Mouse (Mus musculus) left cerebral cortex, postnatal 36 days (tissue): ENCODE data around the gene Mknk1. TPM values are rescaled to one million over a fixed set of nuclear protein-coding genes. Genes with fewer than 3 reads are reported as not detected.

Experiments used
- total RNA-seq, 2 experiments: library from RNA; stranded (reverse); gene quantifications; 2 replicates each; pipeline ENCODE4 v1.2.3; 2021

The Mknk1 gene
- total RNA-seq, 2 experiments from 2014 or later = 32.6 to 40.7 TPM

Other genes with a start within 250 kb of the Mknk1 start
- gene Cyp4a32, start 238.2 kb upstream of the Mknk1 start, total RNA-seq = not detected
- gene Cyp4b1, start 191.5 kb upstream of the Mknk1 start, total RNA-seq = 1 to 10 TPM; 1.7 to 1.8 TPM
- 10 to 100 TPM; 52.1 to 55.5 TPM for gene Efcab14, start 101.5 kb upstream of the Mknk1 start, total RNA-seq
- gene Tex38, start 58.2 kb upstream of the Mknk1 start, total RNA-seq = 1 to 10 TPM in 1 of 2 experiments, under 1 TPM in 1; 0.88 to 1.1 TPM
- gene Atpaf1, start 54.4 kb upstream of the Mknk1 start, total RNA-seq = 10 to 100 TPM; 64.5 to 68.2 TPM
- 1 to 10 TPM; 3.6 to 4.6 TPM for gene Mob3c, start 11.1 kb upstream of the Mknk1 start, total RNA-seq
- gene Kncn, start 45.2 kb downstream of the Mknk1 start, total RNA-seq = under 1 TPM in 1 of 2 experiments, not detected in 1; 0.54 TPM
- gene 6430628N08Rik, start 51.5 kb downstream of the Mknk1 start, total RNA-seq = under 1 TPM in 1 of 2 experiments, not detected in 1; 0.41 TPM
- not detected for gene Dmbx1, start 100.7 kb downstream of the Mknk1 start, total RNA-seq
- 10 to 100 TPM; 93.9 to 96.0 TPM for gene Faah, start 178.7 kb downstream of the Mknk1 start, total RNA-seq
- gene Nsun4, start 214.7 kb downstream of the Mknk1 start, total RNA-seq = 10 to 100 TPM in 1 of 2 experiments, 1 to 10 TPM in 1; 9.0 to 11.0 TPM
- gene Uqcrh, start 235.9 kb downstream of the Mknk1 start, total RNA-seq = 100 to 1,000 TPM; 411 to 431 TPM
- 10 to 100 TPM; 42.3 to 43.7 TPM for gene Lrrc41, start 236.1 kb downstream of the Mknk1 start, total RNA-seq